Mouse (Mus musculus) layer of hippocampus, adult 9-10 months (tissue): ENCODE measurements around the gene Lrrc56.

Source experiments
- DNase-seq: peaks from one replicate; pipeline ENCODE4 v3.0.0; 2022; ENCODE audit warnings: low spot score

The Lrrc56 gene

DNA sequence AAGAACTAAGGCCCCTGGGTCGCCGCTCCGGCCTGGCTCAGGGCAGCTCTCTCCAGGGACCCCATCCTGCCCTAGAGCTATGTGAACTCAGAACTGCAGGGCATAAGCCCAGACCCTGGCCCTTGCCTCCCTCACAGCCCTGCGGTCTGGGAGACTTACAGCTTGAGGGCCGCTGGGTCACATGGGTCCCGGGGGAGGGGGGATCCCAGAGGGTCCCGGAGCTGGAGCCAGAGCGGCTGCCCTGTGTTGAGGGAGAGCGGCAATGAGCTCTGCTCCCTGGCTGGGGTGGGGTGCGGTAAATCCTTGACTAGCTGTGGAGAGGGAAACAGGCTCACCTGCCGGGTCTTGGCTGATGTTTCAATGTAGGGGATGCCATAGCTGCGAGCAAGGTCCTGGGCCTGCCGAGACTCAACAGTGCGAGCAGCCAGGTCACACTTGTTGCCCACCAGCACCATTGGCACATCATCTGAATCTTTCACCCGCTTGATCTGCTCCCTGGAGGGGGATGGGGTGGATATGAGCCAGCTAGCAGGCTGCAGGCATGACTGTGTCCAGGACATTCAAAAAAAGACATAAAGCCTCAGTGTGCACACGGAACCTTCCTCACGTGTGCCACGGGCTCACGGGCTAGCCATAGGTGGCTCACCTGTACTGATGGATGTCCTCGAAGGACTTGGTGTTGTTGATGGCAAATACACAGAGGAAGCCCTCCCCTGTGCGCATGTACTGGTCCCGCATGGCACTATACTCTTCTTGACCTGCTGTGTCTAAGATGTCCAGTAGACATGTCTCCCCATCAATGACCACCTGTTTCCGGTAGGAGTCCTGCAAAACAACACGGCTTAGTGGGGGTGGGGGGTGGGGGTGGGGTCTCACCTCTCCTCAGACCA is 1.9 kb upstream of the Lrrc56 start:
- DNase-seq: no peak

DNA sequence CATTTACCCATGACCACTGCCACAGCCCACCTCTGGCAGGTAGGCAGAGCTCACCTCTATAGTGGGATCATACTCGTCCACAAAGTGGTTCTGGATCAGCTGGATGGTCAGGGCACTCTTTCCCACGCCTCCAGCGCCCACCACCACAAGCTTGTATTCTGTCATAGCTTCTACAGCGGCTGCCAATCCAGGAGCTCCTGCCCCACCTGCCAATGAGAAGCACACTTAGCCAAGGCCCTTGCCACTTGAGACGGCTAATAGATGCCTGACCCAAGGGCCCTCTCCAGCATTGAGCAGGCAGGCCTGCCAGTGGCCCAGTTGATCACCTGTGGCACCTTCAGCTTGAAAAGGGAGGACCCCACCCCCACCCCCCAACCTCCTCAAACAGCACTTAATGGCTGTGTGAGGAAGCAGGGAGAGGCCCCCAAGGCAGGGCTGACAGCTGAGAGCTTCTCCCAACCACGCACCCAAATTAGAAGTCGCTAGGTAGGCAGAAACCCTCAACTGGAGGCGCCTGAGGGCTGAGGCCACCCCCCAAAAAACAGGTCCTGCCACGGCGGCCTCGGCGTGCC is 1.1 kb upstream of the Lrrc56 start:
- DNase-seq: no peak

DNA sequence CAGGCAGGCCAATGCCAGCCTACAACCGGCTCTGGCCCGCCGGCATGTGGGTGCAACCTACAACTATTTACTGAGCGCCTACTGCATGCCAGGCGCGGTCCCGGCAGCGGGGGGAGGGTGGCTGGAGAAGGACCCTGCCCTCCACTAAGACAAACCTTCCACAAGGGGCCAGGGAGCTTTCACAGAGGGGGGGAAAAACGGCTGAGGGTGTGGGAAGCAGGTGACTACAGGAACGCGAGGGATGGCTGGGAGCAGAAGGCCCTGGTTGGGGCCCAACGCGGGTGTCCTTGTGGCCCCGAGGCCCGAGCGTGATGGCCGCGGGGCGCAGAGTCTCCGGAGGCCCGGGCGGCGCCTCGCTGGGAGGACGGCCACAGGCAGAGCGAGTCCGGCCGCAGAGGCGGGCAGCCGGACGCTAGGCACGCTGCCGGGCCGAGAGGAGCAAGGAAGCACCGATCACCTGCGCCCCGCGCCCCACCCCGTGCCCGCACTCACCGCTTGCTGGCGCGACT is 555 bp upstream of the Lrrc56 start:
- no peak for DNase-seq

DNA sequence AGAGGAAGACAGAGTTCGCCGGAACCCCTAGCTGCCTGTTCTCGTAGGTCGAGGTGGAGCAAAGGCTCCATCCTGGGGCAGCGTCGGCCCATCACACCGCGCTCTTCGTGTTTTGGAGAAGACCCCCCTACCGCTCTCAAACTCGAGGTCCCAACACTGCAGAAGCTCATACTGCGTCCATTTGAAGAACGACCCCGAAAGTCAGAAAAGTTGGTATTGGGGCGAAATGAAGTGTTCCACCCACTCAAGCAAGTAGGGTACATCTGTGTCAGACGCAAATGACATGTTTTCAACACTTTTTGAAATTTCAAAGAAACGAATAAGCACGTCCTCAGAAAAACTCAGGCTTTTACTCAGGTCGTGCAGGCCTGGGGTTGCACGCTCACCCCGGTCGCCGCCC is 452 bp downstream of the Lrrc56 start:
- DNase-seq: no peak

DNA sequence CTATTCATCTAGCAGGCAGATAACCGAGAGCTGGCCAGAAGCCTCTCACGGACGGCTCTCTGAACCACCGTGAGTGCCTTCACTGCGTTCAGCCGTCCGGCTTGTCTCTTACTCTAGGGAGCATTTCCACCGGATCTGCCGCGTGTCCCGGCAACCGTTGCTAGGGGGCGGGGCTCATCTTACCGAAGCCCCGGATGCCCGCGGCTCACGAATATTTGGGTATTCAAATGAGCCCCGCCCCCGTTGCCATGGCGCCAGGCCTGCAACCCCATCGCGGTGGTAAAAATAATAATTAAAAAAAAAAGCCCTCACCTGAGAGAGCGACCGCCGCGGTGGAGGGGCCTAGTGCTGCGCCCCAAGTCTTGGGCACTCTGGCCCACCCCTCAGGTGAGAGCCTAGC is 873 bp downstream of the Lrrc56 start:
- no peak for DNase-seq

DNA sequence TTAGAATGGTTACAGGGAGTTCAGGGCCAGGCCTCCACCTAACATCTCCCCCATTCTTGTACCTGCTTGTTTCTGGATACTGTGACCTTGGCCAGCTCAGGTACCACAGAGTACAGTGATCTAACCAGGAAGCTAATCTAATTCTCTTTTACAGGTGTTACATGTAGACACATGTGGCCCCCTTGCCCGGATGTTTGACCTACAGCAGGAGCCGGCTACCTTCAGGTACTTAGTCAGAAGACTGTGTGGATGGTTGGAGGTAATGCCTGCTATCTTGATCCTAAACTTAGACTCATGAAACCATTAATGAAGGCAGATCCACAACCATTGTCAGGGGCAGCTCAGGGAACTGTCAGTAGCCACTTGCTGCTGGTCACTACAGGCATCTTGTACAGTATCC is 1.8 kb downstream of the Lrrc56 start:
- no peak for DNase-seq

DNA sequence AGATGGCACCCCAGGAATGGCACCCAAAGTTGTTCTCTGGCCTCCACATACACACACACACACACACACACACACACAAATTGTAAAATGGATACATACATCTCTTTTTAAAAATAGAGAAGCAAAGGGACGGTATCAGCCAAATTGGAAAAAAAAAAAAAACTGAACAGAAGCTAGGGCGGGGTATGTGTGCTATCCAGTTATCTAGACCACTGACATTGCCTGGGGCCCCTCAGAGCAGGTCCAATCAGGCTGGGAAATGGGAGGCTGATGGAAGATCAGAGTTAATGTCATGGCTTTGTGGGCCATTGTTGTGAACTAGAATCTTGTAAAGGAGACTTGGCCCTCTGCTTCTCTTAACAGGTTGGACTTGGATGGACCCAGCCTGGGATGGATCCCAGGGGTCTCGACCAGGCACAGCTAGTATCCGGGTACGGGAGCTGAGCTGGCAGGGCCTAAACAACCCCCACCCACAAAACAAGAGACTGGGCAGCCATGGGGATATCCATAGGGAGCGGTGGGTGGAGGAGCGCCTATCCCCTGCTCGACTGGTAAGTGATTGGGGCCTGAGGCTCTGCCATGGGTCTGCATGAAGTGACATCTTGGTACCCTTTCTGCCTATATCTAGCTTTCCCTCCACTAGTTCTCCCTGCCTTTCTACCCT is 2.8 kb downstream of the Lrrc56 start:
- DNase-seq: no peak

DNA sequence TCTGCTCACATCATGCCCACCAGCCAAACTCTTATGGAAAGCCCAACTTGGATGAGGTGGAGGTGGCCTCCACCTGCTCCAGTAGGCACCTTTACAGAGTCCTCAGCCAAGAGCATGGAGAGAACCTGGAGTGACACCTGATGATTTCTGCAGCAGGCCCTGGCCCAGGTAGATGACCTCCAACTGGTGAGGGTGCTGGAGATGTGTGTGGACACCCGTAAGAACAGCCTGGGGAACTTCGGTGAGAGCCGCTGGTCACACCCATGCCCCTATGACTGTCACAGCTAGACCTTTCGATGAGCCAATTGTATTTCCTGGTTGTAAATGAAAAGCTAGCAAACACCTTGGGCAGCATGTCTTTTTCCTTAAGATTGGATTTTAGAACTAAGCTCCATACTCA is 4.2 kb downstream of the Lrrc56 start:
- no peak for DNase-seq

DNA sequence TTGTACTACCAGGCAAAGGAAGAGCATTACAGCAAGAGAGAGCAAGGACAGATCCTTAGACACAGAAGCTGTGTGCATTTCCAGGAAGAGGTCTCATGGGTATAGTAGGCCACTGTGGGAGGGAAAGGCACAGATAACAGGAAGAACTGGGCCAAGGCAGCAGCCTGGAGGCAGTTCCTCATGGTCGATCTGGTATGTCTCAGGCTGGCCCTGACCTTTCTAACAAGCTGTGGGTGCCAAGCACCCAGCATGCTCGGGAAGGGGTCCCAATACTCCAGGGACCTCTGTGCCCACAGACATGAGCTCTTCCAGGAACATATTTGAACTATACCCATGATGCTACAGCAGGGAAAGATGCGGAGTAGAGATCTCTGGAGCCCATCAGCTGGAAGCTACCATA is 10.6 kb downstream of the Lrrc56 start:
- no peak for DNase-seq

DNA sequence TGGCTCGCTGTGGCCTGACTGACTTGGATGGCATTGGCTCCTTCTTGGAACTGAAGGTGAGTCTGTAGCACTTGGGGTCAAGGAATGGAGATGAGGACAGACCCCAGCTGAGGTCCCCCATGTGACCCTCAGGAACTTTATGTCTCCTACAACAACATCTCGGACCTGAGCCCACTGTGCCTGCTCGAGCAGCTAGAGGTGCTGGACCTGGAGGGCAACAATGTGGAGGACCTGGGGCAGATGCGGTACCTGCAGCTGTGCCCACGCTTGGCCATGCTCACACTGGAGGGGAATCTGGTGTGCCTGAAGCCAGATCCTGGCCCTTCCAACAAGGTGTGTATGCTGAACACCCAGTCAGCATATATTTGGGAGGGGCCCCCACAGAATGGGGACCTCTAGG is 11.5 kb downstream of the Lrrc56 start:
- DNase-seq: no peak

DNA sequence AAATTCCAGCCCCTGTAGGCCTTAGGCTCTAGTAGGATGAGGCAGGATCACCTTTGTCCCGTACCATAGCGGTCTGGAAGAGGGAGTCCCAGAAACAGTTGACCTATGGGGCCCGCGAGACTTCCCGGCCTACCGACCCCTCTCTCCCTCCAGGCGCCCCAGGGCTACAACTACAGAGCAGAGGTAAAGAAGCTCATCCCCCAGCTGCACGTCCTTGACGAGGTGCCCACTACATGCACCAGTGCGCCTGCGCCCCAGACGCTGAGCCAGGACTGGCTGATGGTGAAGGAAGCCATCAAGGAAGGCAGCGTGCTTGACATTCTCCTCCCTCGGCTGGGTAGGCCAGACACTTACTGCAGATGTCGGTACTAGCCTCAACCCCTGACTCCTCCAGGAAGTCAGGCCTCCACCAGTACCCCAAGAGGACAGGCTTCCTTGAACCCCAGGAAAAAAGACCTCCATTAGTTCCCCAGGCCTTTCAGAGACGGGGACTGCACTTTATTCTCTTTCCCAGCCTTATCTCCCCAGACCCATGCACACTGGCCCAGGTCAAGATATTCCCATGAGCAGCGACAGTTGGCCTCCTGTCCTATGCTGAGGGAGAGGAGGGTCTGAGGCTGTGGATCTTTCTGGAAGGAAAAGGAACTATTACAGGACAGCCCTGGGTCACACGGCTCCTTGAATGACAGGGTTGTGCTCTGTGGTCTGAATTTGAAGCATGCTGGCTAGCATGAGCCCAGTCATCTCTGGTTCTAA is 12.4 kb downstream of the Lrrc56 start:
- no peak for DNase-seq

DNA sequence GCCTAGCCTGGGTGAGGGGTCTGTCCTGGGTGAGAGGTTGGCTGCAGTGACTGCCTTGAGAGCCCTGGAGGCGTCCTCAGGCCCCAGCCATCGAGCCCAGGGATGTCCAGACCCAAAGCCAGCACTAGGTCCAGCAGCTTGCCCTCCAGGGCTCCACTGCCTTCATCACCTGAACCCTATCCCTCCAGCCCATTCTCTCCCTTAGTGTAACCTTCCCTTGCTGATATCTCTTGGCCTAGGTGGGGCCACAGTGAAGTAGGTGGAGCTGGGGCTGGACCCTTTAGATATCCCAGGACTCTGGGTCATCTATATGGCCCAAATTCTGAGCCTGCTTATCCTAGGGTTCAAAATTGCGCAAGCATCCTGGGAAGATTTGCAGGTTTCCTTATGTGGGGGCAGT is 15.6 kb downstream of the Lrrc56 start:
- no peak for DNase-seq

DNA sequence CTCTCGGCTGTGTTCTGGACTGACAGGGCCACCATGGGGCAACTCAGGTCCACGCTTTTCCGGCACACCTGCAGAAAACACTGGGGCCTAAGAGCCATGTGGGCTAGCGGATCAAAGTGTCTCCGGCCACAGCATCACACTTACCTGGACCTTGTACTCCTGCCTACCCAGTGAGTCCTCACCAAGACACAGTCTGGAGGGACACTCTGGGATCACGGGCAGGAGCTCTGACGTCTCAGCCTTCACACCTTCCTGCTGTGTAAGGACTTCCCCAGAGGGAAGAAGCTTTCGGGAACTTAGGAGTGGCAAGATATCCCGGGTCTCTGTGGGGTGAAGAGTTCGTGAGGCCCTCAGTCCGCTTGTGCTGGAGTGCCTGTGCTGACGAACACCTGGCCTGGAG is 16.2 kb downstream of the Lrrc56 start:
- DNase-seq: no peak

DNA sequence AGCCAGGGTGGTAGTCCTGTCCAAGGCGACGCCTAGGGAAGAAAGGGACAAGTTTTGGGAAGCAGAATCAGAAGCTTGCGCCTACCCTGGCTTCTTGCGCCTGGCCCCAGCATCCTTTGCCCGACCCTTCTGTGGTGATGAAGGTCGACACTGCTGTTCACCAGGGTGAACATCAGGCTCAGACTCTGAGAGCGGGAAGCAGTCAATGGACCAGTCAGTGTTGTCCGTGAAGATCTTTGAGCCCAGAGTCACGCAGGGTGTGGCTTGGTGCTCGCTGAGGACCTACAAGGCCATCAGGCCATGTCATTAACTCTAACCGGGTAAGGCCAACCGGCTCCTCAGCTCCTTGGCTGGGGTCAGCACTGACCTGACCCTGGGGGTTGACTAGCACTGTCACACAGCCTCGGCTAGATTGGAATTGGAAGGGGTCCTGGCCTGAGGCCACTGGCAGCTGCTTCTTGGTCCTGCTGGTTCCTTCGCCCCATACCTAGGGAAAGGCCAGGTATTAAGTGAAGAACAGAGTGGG is 16.7 kb downstream of the Lrrc56 start:
- no peak for DNase-seq

DNA sequence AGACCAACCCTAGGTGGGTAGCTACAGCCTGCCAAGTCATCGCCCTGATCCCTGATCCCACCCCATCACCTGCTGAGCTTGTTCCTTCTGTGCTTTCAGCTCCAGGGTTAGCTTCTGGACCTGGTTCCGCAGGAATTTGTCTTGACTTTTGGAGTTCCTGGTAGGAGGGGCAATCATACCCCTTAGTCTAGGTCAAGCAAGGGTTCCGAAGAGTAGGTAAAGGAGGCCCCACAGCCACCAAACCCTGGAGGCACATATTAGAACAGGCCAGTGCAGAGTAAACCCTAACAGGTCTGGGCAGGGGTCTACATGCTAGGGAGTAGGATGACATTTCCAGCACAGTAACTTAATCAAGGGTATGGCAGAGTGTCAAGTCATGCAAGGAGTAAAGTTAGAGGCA is 19.2 kb downstream of the Lrrc56 start:
- DNase-seq: no peak

DNA sequence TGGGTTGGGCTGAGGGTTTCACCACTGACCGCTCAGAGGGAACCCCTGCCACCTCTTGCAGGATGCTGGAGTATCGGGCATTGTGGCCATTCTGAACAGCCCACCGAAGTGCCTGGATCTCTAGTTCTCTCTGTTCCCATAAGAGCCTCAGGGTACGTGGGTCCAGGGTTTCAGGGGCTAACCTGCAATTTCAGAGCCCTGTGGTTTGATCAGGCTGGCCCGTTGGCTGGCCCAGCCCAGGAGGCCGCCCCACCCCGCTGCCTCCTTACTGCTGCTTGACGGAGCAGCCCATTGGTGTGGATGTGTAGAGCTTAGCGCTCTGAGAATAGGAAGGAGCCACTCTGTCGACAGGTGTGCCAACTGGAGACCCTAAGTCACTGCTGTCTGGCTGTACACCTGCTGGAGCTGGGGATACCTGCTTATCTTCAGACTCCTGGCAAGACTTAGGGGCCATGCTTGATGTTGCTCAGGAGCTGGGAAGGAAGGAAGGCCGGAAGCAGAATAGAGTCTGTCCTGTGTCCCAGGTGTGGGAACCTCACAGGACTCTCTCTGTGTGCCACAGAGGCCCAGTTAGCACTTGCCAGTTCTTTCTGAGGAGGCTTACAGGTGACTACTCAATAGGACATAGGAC is 19.8 kb downstream of the Lrrc56 start, which contains the start of gene Lmntd2:
Lmntd2 (minus strand) TSS at position 476 of the 631 bp plus-strand sequence.
- DNase-seq: no peak

DNA sequence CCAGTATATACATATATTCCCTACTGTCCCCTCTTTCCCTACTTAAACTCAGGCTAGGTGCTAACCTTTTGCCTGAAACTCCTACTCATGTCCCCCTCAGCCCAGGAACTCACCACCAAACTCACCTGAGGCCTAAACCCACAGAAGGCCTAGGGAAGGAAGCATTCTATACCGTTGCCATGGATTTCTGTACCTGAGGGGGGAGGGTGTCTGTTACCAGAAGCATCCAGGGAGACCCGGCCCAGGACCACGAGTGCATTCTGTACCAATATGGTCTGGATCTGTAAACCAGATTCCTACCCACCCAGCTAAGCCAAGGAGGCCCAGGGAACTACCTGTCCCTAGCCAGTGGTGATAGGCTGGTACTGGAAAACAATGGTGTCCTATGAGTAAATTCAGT is 20.4 kb downstream of the Lrrc56 start:
- no peak for DNase-seq

DNA sequence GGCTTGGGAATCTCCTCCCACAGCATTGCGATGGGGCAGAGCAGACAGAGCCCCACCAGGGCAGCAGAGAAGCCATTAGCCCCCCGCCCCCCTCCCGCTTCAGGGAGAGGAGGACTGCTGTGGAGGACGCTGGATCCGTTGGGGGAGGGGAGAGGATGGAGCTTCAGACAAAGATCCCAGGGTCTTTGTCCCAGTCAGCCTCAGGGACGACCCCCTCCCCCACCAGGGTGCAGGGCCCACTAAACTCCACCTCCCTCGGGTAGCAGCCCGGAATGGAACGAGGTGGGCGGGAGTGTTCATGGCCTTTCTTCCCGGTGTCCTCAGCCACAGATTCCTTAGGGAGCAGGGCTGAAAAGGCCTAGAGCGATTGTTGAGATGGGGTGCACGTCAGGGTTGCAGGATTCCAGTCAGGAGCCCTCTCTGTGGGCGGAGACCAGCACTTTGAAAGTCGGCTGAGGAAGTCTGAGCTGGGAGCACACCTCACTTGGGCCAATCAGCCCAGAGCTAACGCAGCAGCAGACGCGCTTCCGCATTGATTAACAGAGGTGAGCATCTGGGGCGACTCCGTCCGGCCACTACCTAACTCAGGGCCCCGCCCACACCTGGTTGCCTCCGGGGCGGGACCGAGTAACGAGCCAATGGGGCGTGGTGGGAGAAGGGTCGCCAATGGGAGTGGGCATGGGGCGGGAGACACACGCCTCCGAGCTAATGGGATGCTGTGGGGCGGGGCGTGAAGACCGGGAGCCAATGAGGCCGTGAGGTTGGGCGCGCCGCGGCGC is 21.3 kb downstream of the Lrrc56 start, which contains the start of gene Rassf7:
Rassf7 (plus strand) TSS at position 760 of the 779 bp plus-strand sequence.
- peak; percentile 59 for DNase-seq

DNA sequence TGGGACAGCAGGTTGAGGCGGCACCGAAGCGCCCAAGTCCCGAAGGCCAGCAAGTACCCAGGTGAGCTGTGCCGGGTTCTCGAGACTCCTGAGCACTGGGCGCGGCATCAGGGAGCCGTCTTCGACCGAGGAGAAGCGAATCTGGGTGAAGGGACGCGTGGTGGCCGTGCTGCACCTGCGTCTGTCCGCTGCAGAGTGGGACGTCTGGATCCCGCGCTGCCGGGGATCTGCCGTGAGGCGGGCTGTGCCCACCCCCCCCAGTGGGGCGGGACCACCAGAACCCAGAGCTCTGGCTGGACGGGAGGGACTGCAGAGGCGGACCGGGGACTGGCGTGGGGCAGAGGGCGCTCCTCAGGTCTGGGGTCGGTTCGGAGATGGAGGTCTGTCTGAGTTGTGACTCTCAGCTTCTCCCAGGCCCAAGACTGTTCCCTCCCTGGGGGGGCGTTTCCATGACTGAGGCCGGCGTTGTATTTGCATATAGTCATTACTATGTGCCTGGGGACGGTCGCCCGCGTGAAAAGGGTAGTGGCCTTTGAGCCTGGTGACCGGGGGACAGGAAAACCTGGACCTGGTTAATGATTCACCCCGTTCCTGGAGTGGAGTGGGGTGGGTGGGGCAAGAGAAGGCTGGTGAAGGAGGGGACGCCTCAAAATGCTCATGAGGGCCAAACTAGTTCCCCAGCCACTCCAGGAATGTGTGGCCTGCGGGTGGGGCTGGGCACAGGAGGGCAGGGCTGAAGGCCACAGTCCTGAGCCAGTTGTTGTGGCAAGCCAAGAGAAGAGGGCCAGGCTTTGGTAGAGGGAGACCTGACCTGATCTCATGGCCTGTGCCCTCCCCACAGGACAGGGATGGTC is 22.1 kb downstream of the Lrrc56 start:
- no peak for DNase-seq

DNA sequence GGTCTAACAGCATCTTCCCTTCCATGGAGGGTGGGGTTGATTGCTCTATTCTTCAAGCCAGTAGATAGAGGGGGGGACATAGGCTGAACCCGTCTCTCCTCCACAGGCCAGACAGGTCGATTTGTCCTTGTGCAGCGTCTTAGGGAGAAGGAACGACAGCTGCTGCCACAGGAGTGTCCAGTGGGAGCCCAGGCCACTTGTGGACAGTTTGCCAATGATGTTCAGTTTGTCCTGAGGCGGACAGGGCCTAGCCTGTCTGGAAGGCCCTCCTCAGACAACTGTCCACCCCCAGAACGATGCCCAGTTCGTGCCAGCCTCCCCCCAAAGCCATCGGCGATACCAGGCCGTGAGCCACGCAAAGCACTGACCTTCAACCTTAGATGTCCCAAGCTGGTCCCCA is 22.9 kb downstream of the Lrrc56 start:
- DNase-seq: no peak
